Mouse (Mus musculus) embryonic facial prominence, embryonic 12.5 days (tissue): ENCODE results near the gene Iffo1. TPM values are rescaled to one million over a fixed set of nuclear protein-coding genes. Genes with fewer than 3 reads are reported as not detected.
A peak's percentile ranks its signal among the peaks of the same experiment; 100 is the strongest.
"Not testable (repeated sequence)": the region's sequence is repeated elsewhere in the genome, so short reads cannot be mapped to it uniquely, and the experiment has no call there.

Experiments
- ATAC-seq: fragments of 200-750 bp; cut with Nextera tagmentation; 2 replicates; pipeline ENCODE4 v1.8.0; 2017; ENCODE audit not compliant: insufficient number of reproducible peaks, insufficient read depth, low FRiP score, low TSS enrichment
- H3K27ac ChIP-seq: fragments of 300-500 bp; sonication (generic); 2 replicates; pipeline ENCODE4 v1.5.1; 2016; ENCODE audit warnings: mild to moderate bottlenecking
- H3K27me3 ChIP-seq: fragments of 300-500 bp; sonication (generic); 2 replicates; pipeline ENCODE4 v1.6.1; 2016; ENCODE audit warnings: mild to moderate bottlenecking, moderate library complexity
- H3K36me3 ChIP-seq: fragments of 300-500 bp; sonication (generic); 2 replicates; pipeline ENCODE4 v1.6.1; 2016; ENCODE audit warnings: mild to moderate bottlenecking
- H3K4me1 ChIP-seq: fragments of 300-500 bp; sonication (generic); 2 replicates; pipeline ENCODE4 v1.6.1; 2016
- H3K4me2 ChIP-seq: fragments of 300-500 bp; sonication (generic); replicated peaks from 2 replicates; pipeline ENCODE4 v1.6.1; 2016; ENCODE audit warnings: mild to moderate bottlenecking, moderate library complexity
- H3K4me3 ChIP-seq: fragments of 300-500 bp; sonication (generic); 2 replicates; pipeline ENCODE4 v1.5.1; 2016; ENCODE audit warnings: mild to moderate bottlenecking
- H3K9ac ChIP-seq: fragments of 300-500 bp; sonication (generic); 2 replicates; pipeline ENCODE4 v1.6.1; 2016; ENCODE audit warnings: mild to moderate bottlenecking, moderate library complexity
- H3K9me3 ChIP-seq: fragments of 300-500 bp; sonication (generic); 2 replicates; pipeline ENCODE4 v1.6.1; 2016; ENCODE audit warnings: mild to moderate bottlenecking, moderate library complexity
- WGBS: fragments of 180-500 bp; shearing (Covaris S2); methylation state at CpG from one replicate; pipeline ENCODE4 v1.1.7; 2016; 5-methylcytosine and 5-hydroxymethylcytosine counted together
- polyA plus RNA-seq: library from polyadenylated mRNA; unstranded; fragments of >200 nt; fragmentation: Nextera tagmentation; extraction: Ambion mirVana; gene quantifications from 2 replicates; pipeline ENCODE4 v1.2.1, GENCODE M21; 2016

The Iffo1 gene
- polyA plus RNA-seq, 1 experiment from 2014 or later, result 24.0 TPM

- no peak overlapping the region for H3K9ac ChIP-seq
- 91% methylated on average over 4 of the region's 4 CpGs for WGBS
- H3K4me1 ChIP-seq, result no peaks in the 10 kb centered on the region; the same call in 1 of the 2 replicates
- H3K4me3 ChIP-seq, result no peak overlapping the region
- H3K9me3 ChIP-seq, result no peaks in the 10 kb centered on the region
- no peak overlapping the region for H3K4me2 ChIP-seq
- no peak overlapping the region for H3K27ac ChIP-seq
- peaks cover 49% of the 10 kb centered on the region for H3K36me3 ChIP-seq
- no peak for ATAC-seq
- no peaks in the 10 kb centered on the region for H3K27me3 ChIP-seq
These were observed 8.6 kb downstream of the Iffo1 start for GRCm38 (mm10) chr6:125153682-125154081.

DNA sequence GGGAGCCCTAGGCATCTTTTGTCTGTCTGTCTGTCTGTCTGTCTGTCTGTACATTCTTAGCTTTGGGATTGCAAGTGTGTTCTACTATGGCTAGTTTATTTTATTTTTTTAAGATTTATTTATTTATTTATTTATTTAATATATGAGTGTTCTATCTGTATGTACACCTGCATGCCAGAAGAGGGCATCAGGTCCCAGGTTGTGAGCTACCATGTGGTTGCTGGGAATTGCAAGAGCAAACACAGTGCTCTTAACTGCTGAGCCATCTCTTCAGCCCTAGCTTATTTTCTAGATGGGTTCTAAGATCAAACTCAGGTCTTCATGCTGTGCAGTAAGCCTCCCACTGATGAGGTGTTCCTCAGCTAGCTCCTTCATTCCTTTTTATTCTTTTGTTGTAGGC is 9.5 kb downstream of the Iffo1 start:
- H3K4me1 ChIP-seq, result no peaks in the 10 kb centered on the region
- H3K4me3 ChIP-seq, result no peak overlapping the region
- H3K9me3 ChIP-seq, result no peaks in the 10 kb centered on the region
- no peak for ATAC-seq
- no peaks in the 10 kb centered on the region for H3K27me3 ChIP-seq
- peaks cover 55% of the 10 kb centered on the region for H3K36me3 ChIP-seq
- H3K9ac ChIP-seq, result no peak overlapping the region
- H3K4me2 ChIP-seq, result no peak overlapping the region
- H3K27ac ChIP-seq, result no peak overlapping the region

DNA sequence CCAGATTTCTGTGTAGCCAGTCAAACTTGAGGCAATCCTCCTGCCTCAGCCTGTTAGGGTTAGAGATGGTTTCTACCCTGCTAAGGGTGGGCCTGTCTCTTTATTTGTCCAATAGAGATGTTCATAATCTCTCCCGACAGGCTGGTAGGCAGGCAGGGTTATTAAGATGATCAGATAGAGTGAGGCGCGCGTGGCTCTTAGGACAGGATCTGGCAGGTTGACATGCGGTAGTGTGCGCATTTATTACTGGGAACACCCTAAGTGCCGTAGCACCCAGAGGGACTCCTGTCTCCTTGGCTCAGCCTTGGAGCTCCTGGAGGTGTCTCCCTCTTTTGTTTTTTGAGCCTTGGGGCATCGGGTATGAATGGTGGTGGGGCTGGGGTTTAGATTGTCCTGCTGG is 10.2 kb downstream of the Iffo1 start:
- H3K4me1 ChIP-seq, result no peaks in the 10 kb centered on the region
- H3K4me2 ChIP-seq, result no peak overlapping the region
- no peak overlapping the region for H3K27ac ChIP-seq
- no peaks in the 10 kb centered on the region for H3K27me3 ChIP-seq
- no peak for ATAC-seq
- no peak overlapping the region for H3K9ac ChIP-seq
- 89% methylated on average over 8 of the region's 8 CpGs for WGBS
- no peak overlapping the region for H3K4me3 ChIP-seq
- H3K9me3 ChIP-seq, result no peaks in the 10 kb centered on the region
- peaks cover 59% of the 10 kb centered on the region for H3K36me3 ChIP-seq

GRCm38 (mm10) chr6:125156491-125156890 is 11.4 kb downstream of the Iffo1 start:
- peaks cover 66% of the 10 kb centered on the region for H3K36me3 ChIP-seq
- no peak overlapping the region for H3K4me3 ChIP-seq
- H3K4me1 ChIP-seq, result peaks cover 6% of the 10 kb centered on the region; the same call in 1 of the 2 replicates
- 87% methylated on average over 3 of the region's 3 CpGs for WGBS
- H3K27ac ChIP-seq, result no peak overlapping the region
- no peaks in the 10 kb centered on the region for H3K27me3 ChIP-seq
- H3K9me3 ChIP-seq, result no peaks in the 10 kb centered on the region
- no peak for ATAC-seq
- H3K4me2 ChIP-seq, result no peak overlapping the region
- H3K9ac ChIP-seq, result no peak overlapping the region

GRCm38 (mm10) chr6:125156903-125157614 is 12.0 kb downstream of the Iffo1 start:
- Histone ChIP-seq H3K9me3 (no peaks in the 10 kb centered on the region), H3K9ac (no peak overlapping the region), H3K4me1 (peaks cover 8% of the 10 kb centered on the region; the same call in 1 of the 2 replicates), H3K4me2 (no peak overlapping the region), H3K27ac (peak overlapping the region; percentile 72), H3K27me3 (no peaks in the 10 kb centered on the region), H3K4me3 (no peak overlapping the region), H3K36me3 (peaks cover 62% of the 10 kb centered on the region)
- 47% methylated on average over 7 of the region's 7 CpGs for WGBS
- no peak for ATAC-seq

- H3K36me3 ChIP-seq, result peaks cover 53% of the 10 kb centered on the region
- peaks cover 20% of the 10 kb centered on the region for H3K4me1 ChIP-seq
- H3K27ac ChIP-seq, result no peak overlapping the region
- H3K27me3 ChIP-seq, result no peaks in the 10 kb centered on the region
- no peak overlapping the region for H3K4me2 ChIP-seq
- no peaks in the 10 kb centered on the region for H3K9me3 ChIP-seq
- no peak for ATAC-seq
- H3K4me3 ChIP-seq, result no peak overlapping the region
- H3K9ac ChIP-seq, result no peak overlapping the region
- WGBS, result 84% methylated on average over 15 of the region's 15 CpGs
These were observed 14.0 kb downstream of the Iffo1 start for GRCm38 (mm10) chr6:125158944-125159492.

DNA sequence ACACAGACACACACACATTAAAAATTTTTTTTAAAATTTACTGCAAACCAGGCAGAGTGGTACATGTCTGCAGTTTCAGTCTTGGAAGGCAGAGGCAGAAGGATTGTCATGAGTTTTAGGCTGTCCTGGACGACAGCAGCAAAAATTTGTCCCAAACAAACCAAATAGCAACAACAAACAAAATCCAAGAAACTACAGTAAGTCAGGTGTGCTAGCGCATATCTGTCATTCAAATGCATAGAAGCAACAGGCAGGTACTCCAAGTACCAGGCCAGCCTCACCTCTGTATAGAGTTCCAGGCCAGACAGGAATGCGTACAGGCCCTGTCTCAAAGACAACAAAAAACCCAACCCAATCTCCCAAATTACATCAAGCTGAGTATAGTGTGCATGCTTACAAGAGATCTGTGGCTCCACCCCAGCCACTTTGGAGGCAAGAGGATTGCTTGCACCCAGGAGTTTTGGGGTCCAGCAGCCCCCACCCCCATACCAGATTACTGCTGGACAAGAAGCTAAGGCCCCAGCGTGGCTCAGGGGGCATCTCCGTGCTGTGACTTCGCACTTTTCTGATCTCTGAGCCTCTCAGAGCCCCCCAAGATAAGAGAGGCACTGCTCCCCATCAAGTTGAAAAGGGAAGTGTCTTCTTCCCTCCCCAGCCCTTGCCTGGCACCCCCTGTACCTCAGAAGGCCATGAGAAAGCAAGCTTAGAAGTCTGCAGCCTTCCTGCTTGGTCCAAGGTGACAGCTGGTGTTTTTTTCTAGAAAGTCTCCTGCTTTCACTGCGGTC is 14.9 kb downstream of the Iffo1 start:
- H3K27ac ChIP-seq, result peak overlapping the region; percentile 24; the same call in 1 of the 2 replicates
- no peaks in the 10 kb centered on the region for H3K9me3 ChIP-seq
- H3K4me2 ChIP-seq, result no peak overlapping the region
- WGBS, result 81% methylated on average over 7 of the region's 7 CpGs
- no peak for ATAC-seq
- no peak overlapping the region for H3K4me3 ChIP-seq
- H3K4me1 ChIP-seq, result peaks cover 23% of the 10 kb centered on the region
- H3K27me3 ChIP-seq, result no peaks in the 10 kb centered on the region
- H3K36me3 ChIP-seq, result peaks cover 51% of the 10 kb centered on the region
- H3K9ac ChIP-seq, result no peak overlapping the region

GRCm38 (mm10) chr6:125160558-125160853 is 15.5 kb downstream of the Iffo1 start:
- peaks cover 23% of the 10 kb centered on the region for H3K4me1 ChIP-seq
- H3K9ac ChIP-seq, result no peak overlapping the region
- H3K27me3 ChIP-seq, result no peaks in the 10 kb centered on the region
- H3K36me3 ChIP-seq, result peaks cover 50% of the 10 kb centered on the region
- H3K27ac ChIP-seq, result peak overlapping the region; percentile 24; the same call in 1 of the 2 replicates
- 62% methylated on average over 10 of the region's 10 CpGs for WGBS
- H3K4me2 ChIP-seq, result no peak overlapping the region
- no peak overlapping the region for H3K4me3 ChIP-seq
- no peak for ATAC-seq
- no peaks in the 10 kb centered on the region for H3K9me3 ChIP-seq

- Histone ChIP-seq H3K9me3 (no peaks in the 10 kb centered on the region), H3K4me1 (peaks cover 24% of the 10 kb centered on the region), H3K27ac (peak overlapping the region; percentile 24), H3K4me2 (no peak overlapping the region), H3K27me3 (no peaks in the 10 kb centered on the region), H3K36me3 (peaks cover 47% of the 10 kb centered on the region), H3K9ac (no peak overlapping the region), H3K4me3 (no peak overlapping the region)
- ATAC-seq, result no peak
- WGBS, result 17% methylated on average over 22 of the region's 22 CpGs
These were observed 16.1 kb downstream of the Iffo1 start for GRCm38 (mm10) chr6:125160854-125161760.

GRCm38 (mm10) chr6:125161971-125162370 is 16.9 kb downstream of the Iffo1 start:
- not testable (repeated sequence) for H3K9ac ChIP-seq, H3K4me2 ChIP-seq, H3K9me3 ChIP-seq, H3K27me3 ChIP-seq, H3K27ac ChIP-seq, H3K4me3 ChIP-seq, ATAC-seq
- Histone ChIP-seq H3K36me3 (peaks cover 47% of the 10 kb centered on the region), H3K4me1 (peaks cover 32% of the 10 kb centered on the region)
- 15% methylated on average over 4 of the region's 5 CpGs for WGBS

GRCm38 (mm10) chr6:125162615-125163305 is 17.7 kb downstream of the Iffo1 start:
- H3K9me3 ChIP-seq, H3K4me3 ChIP-seq, H3K9ac ChIP-seq, H3K27me3 ChIP-seq, H3K27ac ChIP-seq, H3K4me2 ChIP-seq, ATAC-seq: not testable (repeated sequence)
- H3K36me3 ChIP-seq, result peaks cover 48% of the 10 kb centered on the region
- H3K4me1 ChIP-seq, result peaks cover 40% of the 10 kb centered on the region
- WGBS, result 75% methylated on average over 13 of the region's 16 CpGs
